Mouse (Mus musculus): ENCODE data around the gene Chrm3.

DNA sequence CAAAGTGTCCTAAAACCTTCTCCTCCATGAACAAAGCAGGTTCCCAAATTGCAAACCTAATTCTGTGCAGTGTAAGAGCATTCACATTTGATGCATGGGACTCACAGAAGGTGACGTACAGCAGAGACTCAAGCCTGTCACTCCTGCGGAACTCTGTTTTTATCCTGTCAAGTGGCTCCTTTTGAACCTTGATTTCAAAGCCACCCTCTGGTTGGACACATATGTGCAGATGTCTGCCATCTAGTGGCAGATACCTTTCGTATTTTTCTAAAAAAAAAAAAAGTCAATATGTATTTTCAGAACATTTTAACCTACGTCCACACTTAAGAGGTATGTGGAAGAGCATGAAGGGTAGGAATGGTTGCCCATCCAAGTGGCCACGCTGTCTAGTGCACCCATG is 16.3 kb downstream of the Chrm3 start:
- TF ChIP-seq POLR2A (IDR thresholded peaks at IDR 0.05; ENCODE audit: insufficient read depth, low read depth, low read length), result no peak
- TF ChIP-seq EP300 (IDR thresholded peaks at IDR 0.05; ENCODE audit: insufficient read depth, low read depth, low read length), result no peak
